Mouse (Mus musculus): ENCODE measurements around the gene Cybrd1. TPM values are rescaled to one million over a fixed set of nuclear protein-coding genes. Genes with fewer than 3 reads are reported as not detected.
A peak's percentile ranks its signal among the peaks of the same experiment; 100 is the strongest.

Gene Cybrd1
- polyA plus RNA-seq, 1 experiment from 2014 or later = 0.80 TPM

DNA sequence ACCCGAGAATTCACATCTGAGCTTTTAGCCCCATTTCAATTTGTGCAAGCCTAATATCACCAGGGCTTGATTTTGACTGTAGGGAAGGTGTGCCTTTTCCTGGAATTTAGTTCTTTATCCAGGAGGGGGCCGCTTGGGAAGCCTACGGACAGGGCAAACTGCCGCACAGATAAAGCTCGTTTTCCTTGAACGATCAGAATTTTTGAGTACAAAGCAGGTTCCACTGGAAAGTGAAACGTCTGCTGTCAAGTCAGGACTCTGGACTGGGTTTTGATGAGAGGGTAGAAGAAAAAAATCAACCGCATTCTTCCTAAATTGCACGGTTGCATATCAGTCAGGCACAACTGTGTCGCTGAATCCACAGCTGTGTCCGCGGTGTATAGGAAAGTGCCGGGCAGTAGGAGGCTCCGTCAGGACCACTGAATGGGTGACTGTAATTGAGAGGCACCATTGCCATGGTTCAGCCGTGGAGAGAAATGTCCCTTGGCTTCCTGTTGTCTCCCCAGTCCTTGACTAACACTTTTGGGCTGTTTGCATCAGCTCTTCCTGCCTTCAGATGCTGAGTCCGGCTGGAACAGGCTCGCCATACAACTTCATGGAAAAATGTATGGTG, 74.6 kb downstream of the Cybrd1 start:
- ATAC-seq (ENCODE audit: low FRiP score, low TSS enrichment) = no peak
- peaks cover 18% of the 10 kb centered on the region for H3K27me3 ChIP-seq (ENCODE audit: control insufficient read depth, insufficient read depth, low read length)
- no peak overlapping the region for H3K9ac ChIP-seq (ENCODE audit: low read depth, low read length)
- no peak overlapping the region for H3K4me3 ChIP-seq (ENCODE audit: low read length)
- H3K4me2 ChIP-seq (replicated peaks; ENCODE audit: low read depth, low read length) = peak overlapping the region; percentile 18; the same call in 1 of the 2 replicates
- no peaks in the 10 kb centered on the region for H3K36me3 ChIP-seq (ENCODE audit: control insufficient read depth, insufficient read depth, low read length)
- H3K9me3 ChIP-seq (ENCODE audit: control insufficient read depth, low read length) = no peaks in the 10 kb centered on the region
- H3K27ac ChIP-seq (ENCODE audit: low read depth, low read length) = no peak overlapping the region
- H3K4me1 ChIP-seq (ENCODE audit: control insufficient read depth, insufficient read depth, low read length) = peaks cover 6% of the 10 kb centered on the region; the same call in 1 of the 2 replicates
- 53% methylated on average over 17 of the region's 17 CpGs for WGBS

Other genes with a start within 250 kb of the Cybrd1 start
- 29.2 and 34.1 TPM in 2 replicates for gene Dcaf17, start 62.6 kb upstream of the Cybrd1 start, polyA plus RNA-seq (2014; fragmentation: Nextera tagmentation; extraction: Ambion mirVana)
- 15.4 and 22.2 TPM in 2 replicates for gene Mettl8, start 62.3 kb upstream of the Cybrd1 start, polyA plus RNA-seq (2014; fragmentation: Nextera tagmentation; extraction: Ambion mirVana)
- 76.3 and 96.4 TPM in 2 replicates for gene Dync1i2, start 93.8 kb downstream of the Cybrd1 start, polyA plus RNA-seq (2014; fragmentation: Nextera tagmentation; extraction: Ambion mirVana)
- 29.8 and 41.6 TPM in 2 replicates for gene Slc25a12, start 249.8 kb downstream of the Cybrd1 start, polyA plus RNA-seq (2014; fragmentation: Nextera tagmentation; extraction: Ambion mirVana)